Mouse (Mus musculus) E14TG2a.4 (cell line): ENCODE measurements around the gene Cby3.

Experiments
- CTCF ChIP-seq: conservative IDR thresholded peaks from 2 replicates; pipeline ENCODE4 v1.5.1; 2014; ENCODE audit warnings: low read length
- NANOG ChIP-seq: IDR thresholded peaks from 2 replicates; pipeline ENCODE4 v1.6.1; 2014; ENCODE audit warnings: borderline replicate concordance, low read length, mixed read lengths

DNA sequence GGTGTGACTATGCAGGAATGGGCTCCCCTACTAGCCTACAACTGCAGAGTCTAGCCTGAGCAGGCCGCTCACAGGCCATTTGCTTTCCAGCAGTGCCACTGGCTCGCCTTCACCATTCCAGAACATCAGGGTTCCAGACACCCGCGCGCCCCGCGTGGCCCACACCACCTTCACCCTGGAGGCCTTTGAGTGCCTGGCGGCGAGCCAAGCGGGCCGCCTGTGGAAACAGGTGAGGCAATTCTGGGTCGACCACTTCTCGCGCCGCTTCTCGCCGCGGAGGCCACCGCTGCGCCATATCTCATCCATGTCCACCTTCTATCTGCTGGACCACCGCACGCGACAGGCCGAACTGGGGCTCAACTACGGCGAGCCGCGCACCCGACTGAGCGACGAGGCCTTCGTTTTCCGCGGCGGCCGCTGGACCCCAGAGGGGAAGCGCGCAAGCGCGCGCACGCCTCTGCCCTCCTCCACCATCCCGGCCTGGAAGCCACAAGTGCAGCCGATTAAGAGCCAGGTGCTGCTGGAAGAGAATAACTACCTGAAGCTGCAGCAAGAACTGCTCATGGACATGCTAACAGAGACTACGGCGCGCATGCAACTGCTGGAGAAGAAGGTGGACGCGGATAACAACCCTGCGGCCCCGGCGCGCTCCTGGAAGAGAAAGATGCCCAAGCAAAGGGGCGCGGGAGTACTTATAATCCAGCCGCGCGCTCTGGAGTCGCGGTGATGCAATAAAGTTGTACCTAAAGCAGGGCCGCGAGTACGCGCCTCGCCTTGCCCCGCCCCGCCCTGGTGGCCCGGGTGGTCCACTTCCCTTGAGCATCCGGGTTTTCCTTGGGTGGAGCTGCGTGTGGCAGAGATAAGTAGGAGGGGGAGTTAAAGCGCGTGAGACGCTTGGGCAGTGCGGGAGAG lies 4.9 kb downstream of the Cby3 start:
- TF ChIP-seq CTCF (no peak), NANOG (no peak)
